Mouse (Mus musculus) fat pad, adult 2 months (tissue): Measurements from ENCODE around the gene Hprt.

Experiments used
- DNase-seq: peaks from one replicate; pipeline ENCODE4 v3.0.0-alpha.2; 2011; ENCODE audit warnings: low read depth, low spot score; ENCODE audit errors: extremely low read depth

Gene Hprt

DNA sequence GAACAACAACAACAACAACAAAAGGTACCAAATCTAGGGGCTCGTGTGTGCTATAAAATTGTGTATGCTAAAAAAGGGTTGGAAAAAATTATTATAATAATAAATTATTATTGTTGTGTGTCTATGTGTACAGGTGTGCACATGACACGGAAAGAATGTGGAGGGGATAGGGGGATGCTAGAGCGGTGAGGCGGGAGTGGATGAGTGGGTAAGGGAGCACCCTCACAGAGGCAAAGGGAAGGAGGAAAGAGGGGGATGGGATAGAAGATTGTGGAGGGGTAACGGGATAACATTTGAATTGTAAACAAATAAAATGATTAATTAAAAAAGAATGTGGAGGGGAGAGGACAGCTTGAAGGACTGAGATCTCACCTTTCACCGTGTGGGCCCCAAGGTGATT, 52.2 kb downstream of the Hprt start:
- DNase-seq = no peak

DNA sequence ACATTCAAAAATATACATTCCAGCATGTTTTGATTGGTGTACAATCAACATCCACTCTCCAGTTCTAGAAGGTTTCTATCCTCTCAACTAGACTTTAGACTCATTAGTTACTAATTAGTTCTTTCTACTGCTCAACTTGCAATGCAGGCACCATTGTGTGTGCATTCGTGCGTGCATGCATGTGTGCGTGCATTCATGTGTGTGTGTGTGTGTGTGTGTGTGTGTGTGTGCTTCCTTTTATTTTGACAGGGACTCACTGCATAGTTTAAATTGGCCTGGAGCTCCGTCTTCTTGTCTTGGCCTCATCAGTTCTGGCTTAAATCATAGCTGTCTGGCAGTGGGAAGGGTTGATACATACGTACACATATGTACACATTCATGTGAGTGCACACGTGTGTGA, 53.1 kb downstream of the Hprt start:
- DNase-seq = no peak

DNA sequence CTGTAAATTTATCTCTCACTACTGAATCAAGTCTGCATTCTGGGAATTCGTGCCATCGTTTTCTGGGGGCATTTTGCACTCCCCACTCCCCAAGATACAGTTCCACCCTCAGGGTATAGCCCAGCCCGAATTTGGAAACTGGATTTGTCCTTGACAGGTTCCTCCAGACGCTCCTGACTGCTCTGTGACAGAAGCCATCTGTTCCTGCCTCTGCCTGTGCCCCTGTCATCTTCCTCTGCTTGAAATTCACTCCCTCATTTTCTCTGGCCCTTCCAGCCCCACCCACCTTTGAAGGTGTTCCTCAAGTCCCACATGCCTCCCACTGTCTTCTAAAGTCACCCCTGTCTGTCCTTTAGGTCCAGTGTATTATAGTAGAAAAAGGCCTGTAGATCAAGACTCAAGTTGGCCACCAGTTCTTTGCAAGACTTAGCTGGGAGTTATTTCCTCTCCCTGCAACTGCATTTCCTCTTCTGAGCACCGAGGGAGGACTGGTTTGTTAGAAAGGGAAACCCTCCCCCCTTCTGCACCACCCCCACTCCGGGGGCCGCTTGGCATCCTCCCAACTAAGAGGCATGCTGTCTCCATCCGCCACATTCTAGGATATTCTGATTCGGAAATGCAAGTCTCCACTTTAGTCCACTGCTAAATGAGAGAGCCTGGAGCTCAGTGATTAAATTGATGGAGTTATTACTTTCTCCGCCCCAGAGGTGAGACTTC, 57.4 kb downstream of the Hprt start:
- DNase-seq = no peak

DNA sequence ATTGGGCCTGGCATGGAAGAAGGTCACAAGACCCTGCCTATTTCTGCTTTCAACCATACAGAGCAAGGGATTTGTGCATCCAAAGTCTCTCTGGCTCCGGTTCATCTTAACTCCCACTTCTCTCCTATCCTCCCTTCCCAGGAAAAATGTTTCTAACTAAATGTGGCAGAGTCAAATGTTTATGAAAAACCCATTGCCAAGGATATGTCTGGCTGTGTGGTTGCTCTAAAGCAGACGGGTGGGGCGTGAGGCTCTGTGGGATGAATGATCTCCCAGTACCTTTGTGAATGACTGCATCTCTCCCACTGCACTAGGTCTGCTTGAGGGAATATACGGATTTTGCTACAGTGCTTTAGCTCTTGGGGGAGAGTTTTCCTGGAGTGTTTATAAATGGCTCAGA, 58.1 kb downstream of the Hprt start:
- DNase-seq = no peak

DNA sequence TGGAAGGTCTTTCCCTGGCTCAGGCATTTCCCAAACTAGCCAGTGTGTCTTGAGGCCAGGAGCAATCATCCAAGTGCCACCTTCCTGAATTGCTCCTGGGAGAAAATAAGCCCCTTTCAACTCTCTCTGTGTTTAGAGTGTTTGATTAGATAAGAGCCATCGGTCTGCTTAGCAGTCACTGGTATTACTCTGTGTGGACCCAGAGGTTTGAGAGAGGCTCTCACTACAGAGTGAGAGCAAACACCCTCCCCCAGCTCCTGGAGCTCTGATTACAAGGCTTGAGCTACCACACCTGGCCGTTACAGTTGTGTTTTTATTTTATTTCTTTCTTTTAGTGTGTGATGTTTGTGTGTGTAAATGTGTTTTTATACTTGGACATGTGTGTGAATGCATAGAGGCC, 59.0 kb downstream of the Hprt start:
- DNase-seq = no peak

DNA sequence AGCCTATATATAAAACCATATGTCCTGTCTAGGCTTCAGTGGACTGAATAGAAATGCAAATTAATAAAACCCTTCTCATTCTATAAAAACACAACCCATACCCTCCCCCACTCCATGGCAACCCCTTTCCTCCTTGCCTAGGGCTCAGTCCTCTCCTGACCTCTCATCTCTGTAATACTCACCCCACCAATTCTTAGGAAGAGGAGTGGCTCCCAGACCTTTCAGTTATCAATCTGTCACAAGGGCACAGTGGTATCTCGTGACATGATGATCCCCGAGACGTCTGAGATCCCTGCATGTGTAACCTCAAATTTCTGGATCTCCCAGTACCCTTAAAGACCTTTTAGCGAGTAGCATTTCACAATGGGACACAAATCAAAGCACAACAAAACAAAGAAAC, 61.3 kb downstream of the Hprt start:
- no peak for DNase-seq

DNA sequence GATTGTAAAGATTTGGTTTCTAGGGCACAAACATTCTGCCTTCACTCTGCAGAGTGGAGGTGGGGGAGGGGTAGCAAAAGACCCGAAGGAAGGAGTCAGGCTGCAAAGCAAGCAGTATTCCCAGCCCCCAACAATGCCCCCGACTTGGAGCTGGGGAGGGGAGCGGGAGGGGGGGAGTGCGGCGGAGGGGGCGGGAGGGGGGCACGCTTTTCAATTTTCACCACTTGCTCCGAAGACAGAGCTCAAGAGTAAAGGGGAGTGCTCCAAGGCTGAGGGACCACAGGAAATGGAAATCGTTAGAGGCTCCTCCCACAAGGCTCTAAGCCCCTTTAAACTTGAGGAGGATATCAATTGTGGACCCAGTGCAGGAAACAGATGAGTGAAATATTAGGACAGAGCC, 62.4 kb downstream of the Hprt start:
- DNase-seq = no peak

DNA sequence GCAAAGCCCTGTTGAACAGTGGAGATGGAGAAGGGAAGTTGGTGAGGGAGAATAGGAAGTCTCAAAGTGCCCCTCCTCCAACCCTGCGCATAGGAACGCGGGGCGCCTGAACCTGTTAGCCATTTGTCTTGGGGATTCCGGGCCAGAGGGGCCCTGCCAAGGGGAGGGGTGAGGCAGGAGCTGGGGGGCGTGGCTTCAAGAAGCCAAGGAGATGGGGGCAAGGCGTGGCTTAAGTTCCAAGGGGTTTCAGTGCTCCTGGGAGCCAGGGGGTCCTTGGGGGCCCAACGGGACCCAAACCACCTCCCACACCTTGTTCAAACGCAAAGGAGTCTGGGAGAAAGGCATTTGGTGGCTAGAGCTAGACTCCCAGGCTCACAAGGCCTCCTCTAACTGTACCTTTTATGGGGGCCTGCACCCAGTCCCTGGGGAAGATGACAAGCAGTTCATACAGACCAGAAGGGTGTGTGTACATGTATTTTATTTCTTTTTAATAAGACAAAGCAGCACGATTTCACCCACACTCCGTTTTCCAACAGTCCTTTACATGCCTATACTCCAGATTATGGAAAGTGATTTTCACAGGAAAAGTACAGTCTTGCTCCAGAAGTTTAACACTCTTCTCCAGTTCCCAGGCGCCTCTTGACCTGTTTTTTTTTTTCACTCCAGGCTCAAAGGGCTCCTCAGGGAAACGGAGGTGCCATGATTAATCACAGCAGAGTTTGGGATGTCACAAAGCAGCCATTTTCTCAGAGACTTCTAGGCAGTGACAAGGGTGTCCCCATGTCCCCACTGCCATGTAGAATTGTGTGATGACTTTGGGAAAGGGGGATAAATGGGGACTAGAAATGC, 64.9 kb downstream of the Hprt start:
- DNase-seq = no peak

DNA sequence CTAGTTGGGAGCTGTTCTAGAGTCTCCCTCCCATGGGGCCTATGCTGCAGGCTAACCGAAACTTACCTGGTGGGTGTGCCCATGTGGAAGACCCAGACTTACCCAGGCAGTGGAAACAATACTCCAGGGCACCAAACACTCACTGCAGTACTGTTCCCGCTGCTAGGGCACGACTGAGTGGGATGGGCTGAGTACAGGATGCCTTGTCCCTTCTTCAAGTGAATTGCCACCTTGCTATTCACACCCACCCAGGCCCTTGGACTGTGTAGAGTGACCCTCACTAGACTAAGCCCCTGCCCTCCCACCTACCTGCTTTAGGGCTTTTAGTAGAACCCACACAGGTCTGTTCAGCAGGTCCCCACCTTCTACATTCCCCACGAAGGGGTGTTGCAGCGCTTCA, 65.9 kb downstream of the Hprt start:
- DNase-seq = no peak

DNA sequence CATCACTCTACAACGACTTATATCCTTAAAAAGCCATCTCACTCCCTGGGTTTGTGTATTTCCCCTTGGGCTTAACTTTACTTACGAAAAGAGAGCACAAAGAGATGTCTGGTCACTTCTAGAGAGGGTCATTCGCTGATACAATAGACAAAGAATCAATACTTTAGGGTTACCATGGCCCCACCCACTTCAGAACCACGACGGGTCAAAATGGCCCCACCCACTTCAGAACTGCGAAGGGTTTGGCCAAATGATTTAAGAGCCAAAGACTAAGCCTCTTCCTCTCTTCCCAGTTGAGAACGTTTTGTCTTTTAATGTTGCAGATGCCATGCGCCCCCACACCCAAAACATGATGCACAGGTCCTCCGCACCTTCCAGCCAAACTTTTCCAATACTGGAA, 67.8 kb downstream of the Hprt start:
- DNase-seq = no peak

DNA sequence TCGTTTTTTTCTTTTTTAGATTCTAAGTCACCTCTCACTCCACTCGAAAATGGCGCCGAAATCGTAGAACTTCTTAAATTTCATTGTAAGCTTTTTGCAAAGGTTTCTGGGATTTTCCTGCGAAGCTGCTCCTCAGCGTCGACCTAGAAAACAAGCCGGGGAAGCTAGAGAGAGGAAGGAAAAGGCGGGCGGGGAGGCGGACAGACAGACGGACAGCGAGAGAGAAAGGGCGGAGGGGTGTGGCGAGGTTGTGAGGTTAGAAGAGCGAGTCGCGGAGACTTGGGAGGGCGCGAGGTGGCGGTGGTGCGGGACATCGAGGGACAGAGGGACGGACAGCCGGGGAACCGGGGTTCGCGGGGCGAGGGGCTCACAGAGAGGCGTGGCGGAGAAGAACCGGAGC, 68.7 kb downstream of the Hprt start:
- no peak for DNase-seq

DNA sequence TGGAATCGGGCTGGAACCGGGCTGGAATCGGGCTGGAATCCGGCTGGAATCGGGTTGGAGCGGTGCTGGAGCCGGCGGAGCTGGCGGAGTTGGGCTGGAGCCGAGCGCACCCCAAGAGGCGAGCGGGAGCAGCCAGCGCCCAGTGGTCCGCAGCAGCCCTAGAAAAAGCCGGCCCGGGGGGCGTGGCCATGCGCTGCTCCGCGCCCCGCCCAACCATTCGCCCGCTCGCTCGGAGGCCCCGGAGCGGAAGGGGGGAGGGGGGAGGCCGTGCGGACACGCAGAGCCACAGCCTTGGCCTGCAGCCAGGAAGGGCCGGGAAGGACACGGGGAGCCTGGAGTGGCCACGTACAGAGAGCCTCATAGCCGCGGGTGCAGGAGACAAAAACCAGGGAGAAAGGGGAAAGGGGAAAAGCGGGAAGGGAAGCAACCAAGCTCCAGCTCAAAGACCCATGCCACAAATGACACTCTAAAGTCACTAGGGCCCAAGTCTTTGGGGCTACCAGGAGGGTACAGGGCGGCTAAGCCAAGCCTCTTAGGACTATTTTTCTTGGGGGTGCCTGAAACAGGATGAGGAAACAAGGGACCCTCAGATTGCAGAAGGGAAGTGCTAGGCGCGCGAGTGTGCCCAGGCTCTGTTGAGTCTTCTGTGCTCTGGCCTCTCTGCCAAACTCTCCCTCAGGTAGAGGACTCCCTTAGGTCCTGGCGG, 69.3 kb downstream of the Hprt start:
- no peak for DNase-seq

DNA sequence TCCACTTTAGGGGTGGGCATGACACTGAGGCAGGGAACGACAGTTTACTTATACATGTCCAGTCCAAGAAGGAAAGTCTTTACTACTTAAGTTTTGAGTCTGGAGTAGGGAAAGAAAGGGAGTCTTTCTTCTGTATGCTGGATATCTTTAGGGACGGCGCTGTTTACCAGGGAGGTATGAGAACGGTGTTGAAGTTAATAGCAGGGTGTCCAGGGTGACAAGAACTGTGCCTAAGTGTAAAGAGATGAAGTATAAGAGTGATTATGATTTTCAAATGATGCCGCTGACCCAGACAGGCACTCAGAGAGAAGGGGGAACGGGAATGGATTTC, 69.8 kb downstream of the Hprt start:
- DNase-seq = no peak

DNA sequence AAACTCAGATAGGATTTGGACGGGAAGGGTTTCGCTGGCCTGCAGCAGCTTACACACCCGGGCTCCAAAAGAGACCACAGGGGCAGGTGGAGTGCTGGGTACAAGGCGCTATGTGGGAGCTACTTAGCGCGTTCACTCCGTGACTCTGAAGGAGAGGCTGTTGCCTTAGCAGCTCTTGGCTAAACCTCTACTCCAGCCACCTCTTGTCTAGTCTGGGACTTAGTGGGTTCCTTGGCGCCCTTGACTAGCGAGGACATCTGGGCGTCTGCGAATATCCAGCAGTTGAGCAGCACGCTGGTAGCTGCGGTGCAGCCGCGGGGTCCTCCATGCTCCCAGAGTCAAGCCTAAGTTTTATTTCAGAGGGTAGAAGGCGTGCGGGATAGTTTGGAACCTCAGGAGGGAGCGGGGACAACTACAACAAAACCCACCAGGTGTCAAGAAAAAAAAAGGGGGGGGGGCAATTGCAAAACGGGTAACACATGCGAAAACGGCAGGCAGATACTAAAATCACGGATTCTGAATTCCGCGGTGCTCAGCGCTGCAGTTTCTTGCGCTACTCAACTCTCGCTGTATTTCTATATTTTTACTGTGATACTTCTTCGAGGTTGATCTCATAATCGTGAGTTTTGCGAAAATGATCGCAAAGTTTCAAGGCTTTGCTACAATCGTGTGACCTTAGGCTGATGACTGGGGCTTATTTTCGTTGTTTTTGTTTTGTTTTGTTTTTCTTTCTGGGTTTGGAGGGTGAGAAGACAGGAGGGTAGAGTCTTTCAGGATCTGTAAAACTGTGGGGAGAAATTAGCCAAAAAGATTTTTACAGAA, 70.7 kb downstream of the Hprt start:
- DNase-seq = no peak

DNA sequence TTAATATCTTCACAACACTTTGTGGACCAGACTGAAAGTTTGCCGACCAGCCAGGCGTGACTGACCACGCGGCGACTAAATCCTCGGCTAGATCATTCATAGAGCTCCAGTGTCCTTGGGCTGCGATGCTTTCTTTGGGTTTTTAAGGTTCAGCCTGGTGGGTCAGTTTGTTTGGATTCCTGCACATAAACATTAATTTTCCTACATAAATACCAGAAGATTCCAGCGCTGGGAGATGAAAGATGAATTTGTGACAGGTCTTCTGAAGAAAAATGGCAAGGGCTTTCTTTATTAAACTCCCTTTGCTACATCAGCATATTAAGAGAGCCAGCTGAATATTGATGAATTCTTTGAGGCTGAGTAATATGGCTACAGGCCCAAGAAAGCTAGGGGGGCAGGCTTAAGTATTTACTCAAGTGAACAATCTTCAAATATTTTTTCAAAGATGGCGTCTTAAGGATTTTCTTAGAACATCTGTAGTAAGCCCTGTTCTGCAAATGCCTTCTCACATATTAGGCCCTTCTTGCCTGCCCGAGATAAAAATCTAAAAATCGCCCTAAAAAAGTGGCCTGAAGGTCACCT, 71.6 kb downstream of the Hprt start:
- no peak for DNase-seq

DNA sequence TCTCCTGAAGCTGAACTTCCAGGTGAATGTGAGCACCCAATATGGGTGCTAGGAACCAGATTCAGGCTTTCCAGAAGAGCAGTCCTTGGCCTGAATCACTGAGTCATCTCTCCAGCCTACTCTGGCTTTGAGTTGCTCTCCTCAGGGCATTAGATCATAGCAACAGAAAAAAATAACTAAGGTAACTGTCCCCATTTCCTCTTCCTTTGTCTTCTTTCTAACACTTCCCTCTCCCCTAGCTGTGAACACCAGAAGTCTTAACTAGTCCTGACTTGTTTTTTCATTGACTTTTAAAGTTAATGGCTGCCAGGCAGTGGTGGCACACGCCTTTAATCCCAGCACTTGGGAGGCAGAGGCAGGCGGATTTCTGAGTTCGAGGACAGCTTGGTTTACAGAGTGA, 76.5 kb downstream of the Hprt start:
- DNase-seq = no peak
